Mouse (Mus musculus) megakaryocyte-erythroid progenitor cell, adult 5-6 weeks (primary cell): ENCODE results near the gene Htra2. TPM values are rescaled to one million over a fixed set of nuclear protein-coding genes. Genes with fewer than 3 reads are reported as not detected.
A peak's percentile ranks its signal among the peaks of the same experiment; 100 is the strongest.

ENCODE experiments used
- ATAC-seq: replicated peaks from 2 replicates; pipeline ENCODE4 v1.8.0; 2016; ENCODE audit warnings: mild to moderate bottlenecking, inconsistent platforms; ENCODE audit not compliant: severe bottlenecking, poor library complexity, low FRiP score, low TSS enrichment
- total RNA-seq, 2 experiments: library from RNA; stranded (forward) in 1 of 2; stranded (reverse) in 1 of 2; fragments of 200-1000, 215-1000 nt in 1 of 2; fragments of >200 nt in 1 of 2; fragmentation: Nextera tagmentation in 1 of 2; gene quantifications; 2 replicates each; pipeline ENCODE4 v1.2.3; 2014 to 2017

The Htra2 gene
- total RNA-seq, 2 experiments from 2014 or later = 128 to 296 TPM

GRCm38 (mm10) chr6:83034463-83035055 lies 20.5 kb downstream of the Htra2 start:
- no peak for ATAC-seq

- peak; percentile 68 for ATAC-seq
These were observed 21.6 kb downstream of the Htra2 start, which contains the start of the genes Dok1 and Loxl3 for GRCm38 (mm10) chr6:83033249-83034185. Gene Dok1, minus strand, starts transcription at chr6:83033471. Gene Loxl3, plus strand, starts transcription at chr6:83034173.

GRCm38 (mm10) chr6:83032769-83033191 lies 22.3 kb downstream of the Htra2 start:
- ATAC-seq = peak; percentile 68

GRCm38 (mm10) chr6:83031921-83032590 lies 23.0 kb downstream of the Htra2 start:
- ATAC-seq = no peak

- ATAC-seq = no peak
These were observed 24.0 kb downstream of the Htra2 start for GRCm38 (mm10) chr6:83031111-83031510.

- no peak for ATAC-seq
These were observed 25.3 kb downstream of the Htra2 start for GRCm38 (mm10) chr6:83029777-83030176.

- ATAC-seq = no peak
These were observed 27.4 kb downstream of the Htra2 start for GRCm38 (mm10) chr6:83027706-83028105.

GRCm38 (mm10) chr6:83027293-83027692 lies 27.8 kb downstream of the Htra2 start:
- no peak for ATAC-seq

- ATAC-seq = no peak
These were observed 29.9 kb downstream of the Htra2 start for GRCm38 (mm10) chr6:83025221-83025620.

GRCm38 (mm10) chr6:83024421-83024820 lies 30.7 kb downstream of the Htra2 start:
- ATAC-seq = no peak

- no peak for ATAC-seq
These were observed 31.3 kb downstream of the Htra2 start for GRCm38 (mm10) chr6:83023786-83024185.

- ATAC-seq = no peak
These were observed 32.1 kb downstream of the Htra2 start for GRCm38 (mm10) chr6:83023008-83023407.

GRCm38 (mm10) chr6:83020836-83021593 lies 34.1 kb downstream of the Htra2 start:
- no peak for ATAC-seq

GRCm38 (mm10) chr6:83020121-83020520 lies 35.0 kb downstream of the Htra2 start:
- ATAC-seq = peak; percentile 72

- no peak for ATAC-seq
These were observed 36.0 kb downstream of the Htra2 start for GRCm38 (mm10) chr6:83019044-83019443.

GRCm38 (mm10) chr6:83017190-83017589 lies 37.9 kb downstream of the Htra2 start:
- no peak for ATAC-seq

GRCm38 (mm10) chr6:83015749-83016148 lies 39.3 kb downstream of the Htra2 start:
- ATAC-seq = no peak

GRCm38 (mm10) chr6:83014482-83015466 lies 40.3 kb downstream of the Htra2 start:
- ATAC-seq = peak; percentile 89
